Mouse (Mus musculus): ENCODE measurements around the gene Serpina3k.
"Not testable (repeated sequence)": the region's sequence is repeated elsewhere in the genome, so short reads cannot be mapped to it uniquely, and the experiment has no call there.

Serpina3k gene

GRCm38 (mm10) chr12:104388477-104388876 lies 50.2 kb downstream of the Serpina3k start:
- DNase-seq (ENCODE audit: low spot score in 2 of 2), result no peak

- not testable (repeated sequence) for DNase-seq (ENCODE audit: low spot score in 2 of 2)
Observed at GRCm38 (mm10) chr12:104391057-104391456, 52.8 kb downstream of the Serpina3k start.

Data from spleen, postnatal 14 days (tissue).